Mouse (Mus musculus): Measurements from ENCODE around the gene H2-Ab1. TPM values are rescaled to one million over a fixed set of nuclear protein-coding genes. Genes with fewer than 3 reads are reported as not detected.
A peak's percentile ranks its signal among the peaks of the same experiment; 100 is the strongest.
"Not testable (repeated sequence)": the region's sequence is repeated elsewhere in the genome, so short reads cannot be mapped to it uniquely, and the experiment has no call there.

H2-Ab1 gene
- total RNA-seq, 2 experiments from 2014 or later: 50.0 to 81.5 TPM

DNA sequence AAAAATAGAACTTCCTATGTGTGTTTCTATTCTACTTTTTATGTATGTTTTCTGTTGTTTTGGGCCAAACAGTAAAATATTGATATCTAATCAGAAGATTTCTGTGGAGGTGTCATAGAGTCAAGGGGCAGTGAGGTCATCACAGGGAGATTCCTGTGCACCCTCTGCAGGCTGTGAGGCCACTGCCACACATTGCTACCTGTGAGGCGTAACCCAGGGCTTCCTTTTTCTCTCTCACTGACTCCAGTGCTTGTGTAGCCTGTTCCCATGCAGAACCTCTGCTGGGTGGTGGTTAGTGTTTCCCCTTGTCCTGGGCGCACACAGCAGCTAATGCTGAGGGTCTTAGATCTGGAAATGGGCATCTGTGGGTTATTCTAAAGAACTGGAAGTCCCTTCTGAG, 48.9 kb downstream of the H2-Ab1 start:
- ATAC-seq (replicated peaks; ENCODE audit: poor library complexity): no peak

DNA sequence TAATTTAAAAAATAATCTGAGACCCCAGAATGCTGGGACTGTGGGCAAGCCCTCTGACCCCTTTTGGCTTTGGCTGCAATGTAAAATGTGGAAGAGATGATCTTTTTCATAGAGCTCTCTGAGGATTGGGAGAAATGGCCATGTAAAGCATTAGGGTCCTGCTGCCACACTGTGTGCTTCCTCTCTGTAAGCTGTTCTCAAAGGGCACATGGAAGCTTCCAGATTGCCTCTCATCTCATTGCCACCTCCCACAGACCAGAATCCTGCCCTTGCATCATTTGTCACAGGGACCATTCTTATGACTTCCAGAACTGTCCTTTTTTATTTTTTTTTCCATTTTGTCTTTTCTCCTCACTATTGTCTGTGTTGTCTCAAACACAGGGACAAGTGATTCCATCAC, 49.7 kb downstream of the H2-Ab1 start:
- no peak for ATAC-seq (replicated peaks; ENCODE audit: poor library complexity)

DNA sequence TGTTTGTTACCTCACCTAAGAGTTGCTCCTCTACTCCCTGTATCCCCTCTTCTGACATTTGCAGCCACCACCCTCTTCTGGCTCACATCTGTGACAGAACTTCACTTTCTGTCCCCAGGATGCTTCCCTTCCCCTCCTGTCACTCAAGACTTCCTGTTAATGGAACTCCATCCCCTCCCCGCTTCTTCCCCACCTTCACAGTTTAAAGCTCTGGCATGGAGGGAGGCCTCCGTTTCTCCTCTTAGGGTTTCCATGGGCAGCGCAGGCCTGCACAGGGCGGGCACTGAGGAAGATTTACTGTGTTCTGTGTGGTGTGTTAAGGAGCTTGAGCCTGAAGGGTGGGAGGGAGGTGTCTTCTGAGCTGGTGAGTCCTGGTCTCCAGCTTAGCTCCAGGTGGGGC, 50.7 kb downstream of the H2-Ab1 start:
- ATAC-seq (replicated peaks; ENCODE audit: poor library complexity): no peak

DNA sequence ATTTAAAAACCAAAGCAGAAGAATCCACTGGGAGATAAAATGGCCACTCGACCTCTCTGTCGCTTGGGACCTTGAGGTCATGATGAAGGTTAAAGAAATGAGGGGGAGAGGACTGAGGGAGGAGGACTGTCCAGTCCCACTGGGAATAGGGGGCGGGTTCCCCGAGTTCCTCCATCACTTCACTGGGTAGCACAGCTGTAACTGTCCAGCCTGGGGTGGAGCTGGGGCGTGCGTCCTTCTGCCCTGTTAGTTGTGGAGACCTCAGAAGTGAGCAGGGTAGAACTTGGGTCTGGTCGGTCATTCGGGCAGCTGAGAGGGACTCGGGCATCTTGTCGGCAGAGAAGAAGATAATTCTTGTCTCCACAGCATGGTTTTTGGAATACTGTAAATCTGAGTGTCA, 51.7 kb downstream of the H2-Ab1 start:
- ATAC-seq (replicated peaks; ENCODE audit: poor library complexity): no peak

DNA sequence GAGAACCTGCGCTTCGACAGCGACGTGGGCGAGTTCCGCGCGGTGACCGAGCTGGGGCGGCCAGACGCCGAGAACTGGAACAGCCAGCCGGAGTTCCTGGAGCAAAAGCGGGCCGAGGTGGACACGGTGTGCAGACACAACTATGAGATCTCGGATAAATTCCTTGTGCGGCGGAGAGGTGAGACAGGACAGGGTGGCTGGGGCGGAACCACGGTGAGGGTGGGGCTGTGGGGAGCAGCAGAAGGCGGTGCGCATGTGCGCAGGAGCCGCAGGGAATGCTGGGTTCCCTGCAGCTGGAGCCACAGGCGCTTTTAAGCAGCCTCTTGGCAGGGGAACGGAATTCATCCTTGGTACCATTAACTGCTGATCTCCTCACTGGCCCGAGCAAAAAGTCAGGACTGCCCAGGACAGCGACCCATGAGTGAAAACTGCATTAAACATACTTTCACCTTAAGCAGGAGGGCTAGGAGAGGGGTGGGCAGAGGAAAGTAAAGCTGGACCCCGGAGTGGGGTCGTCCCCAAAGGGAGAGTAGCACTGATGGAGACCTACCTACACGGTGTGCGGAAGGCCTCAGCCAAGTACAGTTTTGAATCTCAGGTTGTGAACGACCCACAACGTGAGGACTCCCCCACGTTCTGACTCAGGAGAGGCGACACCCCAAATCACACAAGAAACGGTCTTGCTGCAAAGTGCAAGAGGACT, 52.3 kb downstream of the H2-Ab1 start:
- ATAC-seq (replicated peaks; ENCODE audit: poor library complexity): peak; percentile 66

DNA sequence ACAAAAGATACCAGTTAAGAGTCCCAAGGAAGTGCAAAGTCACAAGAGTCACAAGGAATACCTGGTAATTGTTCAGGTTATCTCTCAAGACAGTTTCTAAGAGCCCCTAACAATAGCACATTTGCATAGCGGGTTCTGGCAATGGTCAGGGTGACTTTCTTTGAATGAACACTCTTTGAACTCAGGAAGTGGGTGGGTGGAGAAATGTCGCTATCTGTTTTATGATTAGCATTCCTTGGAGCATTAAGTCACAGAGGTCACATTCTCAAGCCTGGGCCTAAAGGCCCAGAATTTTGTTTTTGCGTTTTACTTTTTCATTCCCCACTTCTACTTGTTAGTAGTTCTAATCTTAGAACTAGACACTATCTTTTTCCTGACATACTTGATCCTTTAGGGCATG, 53.0 kb downstream of the H2-Ab1 start:
- not testable (repeated sequence) for ATAC-seq (replicated peaks; ENCODE audit: poor library complexity)

DNA sequence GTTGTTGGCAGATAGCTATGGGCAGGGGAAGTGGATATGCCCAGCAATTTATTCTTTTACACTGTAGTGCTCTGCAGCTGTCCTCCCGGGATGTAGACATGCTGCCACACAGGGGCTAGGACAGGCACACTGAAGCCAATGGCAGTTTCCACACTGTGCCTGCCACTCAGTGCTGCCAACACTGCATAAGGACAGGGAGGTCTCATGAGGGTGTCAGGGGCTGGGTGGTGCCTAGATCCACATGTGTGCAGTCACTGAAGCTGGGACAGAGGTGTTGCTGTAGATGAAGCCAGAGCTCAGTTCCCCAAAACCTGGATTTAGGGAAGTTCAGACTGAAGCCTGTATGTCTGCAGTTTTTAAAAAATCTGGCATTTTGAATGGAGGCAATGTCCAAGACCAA, 54.7 kb downstream of the H2-Ab1 start:
- ATAC-seq (replicated peaks; ENCODE audit: poor library complexity): peak; percentile 30; the same call in 1 of the 2 replicates

DNA sequence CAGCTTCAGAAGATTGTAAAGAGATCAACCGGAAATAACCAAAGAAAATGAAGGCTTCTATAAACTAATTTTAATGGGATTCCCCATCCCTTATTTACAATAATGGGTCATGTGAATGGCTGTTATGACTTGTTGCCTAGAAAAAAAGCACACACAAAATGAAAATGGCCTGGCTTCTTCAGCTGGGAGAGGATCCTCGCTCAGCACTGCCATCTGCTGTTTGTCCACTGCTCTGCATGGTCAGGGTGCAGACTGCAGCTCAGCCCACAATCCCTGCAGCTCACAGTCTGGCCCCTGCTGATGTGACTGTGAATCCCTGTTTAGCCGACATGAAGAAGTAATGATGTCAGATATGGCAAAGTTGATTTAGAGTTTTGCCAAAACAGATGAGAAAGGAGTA, 55.9 kb downstream of the H2-Ab1 start:
- ATAC-seq (replicated peaks; ENCODE audit: poor library complexity): peak; percentile 92

DNA sequence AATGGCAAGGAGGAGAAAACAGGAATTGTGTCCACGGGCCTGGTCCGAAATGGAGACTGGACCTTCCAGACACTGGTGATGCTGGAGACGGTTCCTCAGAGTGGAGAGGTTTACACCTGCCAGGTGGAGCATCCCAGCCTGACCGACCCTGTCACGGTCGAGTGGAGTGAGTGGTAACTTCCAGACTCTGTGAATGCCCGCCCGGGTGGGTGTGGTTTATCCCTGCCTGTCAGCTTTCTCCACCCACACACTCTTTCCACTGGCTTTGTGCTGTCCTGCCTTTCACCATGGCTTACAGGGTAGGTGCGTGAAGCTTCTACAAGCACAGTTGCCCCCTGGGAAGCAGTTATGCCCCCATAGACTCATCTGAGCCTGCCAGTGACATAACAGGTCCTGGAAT, 56.8 kb downstream of the H2-Ab1 start:
- no peak for ATAC-seq (replicated peaks; ENCODE audit: poor library complexity)

DNA sequence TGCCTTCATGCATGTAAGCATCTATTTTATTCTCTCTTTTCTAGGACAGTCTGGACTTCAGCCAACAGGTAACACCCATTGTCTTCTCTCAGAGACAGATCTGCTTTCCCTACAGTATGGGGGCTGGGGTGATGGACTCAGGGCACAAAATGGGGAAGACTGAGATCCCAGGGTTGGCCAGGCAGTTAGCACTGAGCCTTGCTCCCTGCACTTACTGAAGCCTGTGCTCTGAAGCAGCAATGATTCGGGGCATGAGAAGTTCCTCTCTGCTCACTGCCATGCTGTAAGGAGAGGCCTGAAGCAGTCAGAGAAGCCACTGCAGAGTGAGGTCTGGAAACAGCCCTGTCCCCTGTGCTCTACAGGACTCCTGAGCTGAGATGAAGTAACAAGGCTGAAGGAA, 58.0 kb downstream of the H2-Ab1 start:
- ATAC-seq (replicated peaks; ENCODE audit: poor library complexity): no peak

DNA sequence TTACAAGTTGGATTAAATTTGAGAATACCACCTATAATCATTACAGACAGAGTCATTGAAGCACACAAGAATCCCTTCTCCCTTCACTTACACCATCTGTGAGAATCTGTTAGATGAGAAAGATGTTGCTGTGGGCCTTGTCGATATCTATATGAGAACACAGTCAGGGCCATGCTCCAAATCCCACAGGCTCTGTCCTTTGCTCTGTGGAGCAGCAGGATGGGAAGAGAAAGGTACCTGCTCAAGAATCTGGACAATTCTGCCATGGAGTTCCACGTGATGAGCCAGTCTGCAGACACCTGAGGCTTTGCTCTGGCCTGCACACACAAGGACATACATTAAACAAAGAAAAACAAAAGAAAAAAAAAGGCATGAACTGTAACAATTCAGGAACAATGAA, 59.2 kb downstream of the H2-Ab1 start:
- no peak for ATAC-seq (replicated peaks; ENCODE audit: poor library complexity)

DNA sequence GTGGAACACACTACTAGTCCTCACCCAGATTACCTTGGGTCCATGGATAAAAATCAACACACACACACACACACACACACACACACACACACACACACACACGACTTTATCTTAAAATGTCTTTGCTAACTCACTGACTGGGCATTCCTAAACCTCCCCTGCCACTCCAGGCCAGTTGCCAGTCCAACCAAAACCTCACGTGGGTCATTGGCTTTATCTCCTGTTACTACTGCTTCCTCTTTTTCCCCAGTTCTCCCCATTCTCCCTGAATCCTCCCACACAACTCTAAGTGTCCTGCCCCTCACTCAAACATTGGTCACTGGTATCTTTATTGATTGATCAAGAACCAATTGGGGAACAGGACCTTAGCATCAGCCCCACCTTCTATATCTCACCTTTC, 59.8 kb downstream of the H2-Ab1 start:
- ATAC-seq (replicated peaks; ENCODE audit: poor library complexity): peak; percentile 46; the same call in 1 of the 2 replicates

Other genes with a start within 250 kb of the H2-Ab1 start
- 8.1 and 9.6 TPM in 2 replicates for gene Ring1, start 233.0 kb upstream of the H2-Ab1 start, total RNA-seq (2015)
- 9.8 and 12.7 TPM in 2 replicates for gene Ring1, start 233.0 kb upstream of the H2-Ab1 start, total RNA-seq (2017)
- 61.7 and 65.6 TPM in 2 replicates for gene H2-Ke6, start 229.6 kb upstream of the H2-Ab1 start, total RNA-seq (2015)
- gene H2-Ke6, start 229.6 kb upstream of the H2-Ab1 start, total RNA-seq (2017): 36.6 and 46.5 TPM in 2 replicates
- 6.2 and 9.5 TPM in 2 replicates for gene Slc39a7, start 226.0 kb upstream of the H2-Ab1 start, total RNA-seq (2015)
- gene Slc39a7, start 226.0 kb upstream of the H2-Ab1 start, total RNA-seq (2017): 101 and 107 TPM in 2 replicates
- 22.1 and 22.2 TPM in 2 replicates for gene Rxrb, start 225.9 kb upstream of the H2-Ab1 start, total RNA-seq (2015)
- gene Rxrb, start 225.9 kb upstream of the H2-Ab1 start, total RNA-seq (2017): 34.2 and 42.6 TPM in 2 replicates
- gene Col11a2, start 218.3 kb upstream of the H2-Ab1 start, total RNA-seq (2015): 0.83 and 0.94 TPM in 2 replicates
- gene Col11a2, start 218.3 kb upstream of the H2-Ab1 start, total RNA-seq (2017): 1.9 and 3.1 TPM in 2 replicates
- 7.7 and 9.6 TPM in 2 replicates for gene H2-Oa, start 165.3 kb upstream of the H2-Ab1 start, total RNA-seq (2015)
- gene H2-Oa, start 165.3 kb upstream of the H2-Ab1 start, total RNA-seq (2017): 2.7 TPM in 2 replicates
- 72.0 and 74.5 TPM in 2 replicates for gene H2-DMa, start 138.1 kb upstream of the H2-Ab1 start, total RNA-seq (2015)
- gene H2-DMa, start 138.1 kb upstream of the H2-Ab1 start, total RNA-seq (2017): 56.5 and 61.1 TPM in 2 replicates
- 269 and 306 TPM in 2 replicates for gene Brd2, start 135.1 kb upstream of the H2-Ab1 start, total RNA-seq (2015)
- 260 and 284 TPM in 2 replicates for gene Brd2, start 135.1 kb upstream of the H2-Ab1 start, total RNA-seq (2017)
- gene H2-DMb2, start 114.4 kb upstream of the H2-Ab1 start, total RNA-seq (2015): 3.9 and 5.8 TPM in 2 replicates
- gene H2-DMb2, start 114.4 kb upstream of the H2-Ab1 start, total RNA-seq (2017): 6.7 and 8.5 TPM in 2 replicates
- gene H2-DMb1, start 104.6 kb upstream of the H2-Ab1 start, total RNA-seq (2015): 36.2 and 39.4 TPM in 2 replicates
- gene H2-DMb1, start 104.6 kb upstream of the H2-Ab1 start, total RNA-seq (2017): 47.0 and 60.3 TPM in 2 replicates
- gene Tap1, start 70.1 kb upstream of the H2-Ab1 start, total RNA-seq (2015): 27.6 and 30.5 TPM in 2 replicates
- gene Tap1, start 70.1 kb upstream of the H2-Ab1 start, total RNA-seq (2017): 62.5 and 82.8 TPM in 2 replicates
- gene Psmb9, start 69.9 kb upstream of the H2-Ab1 start, total RNA-seq (2015): 112 and 120 TPM in 2 replicates
- 122 and 126 TPM in 2 replicates for gene Psmb9, start 69.9 kb upstream of the H2-Ab1 start, total RNA-seq (2017)
- gene Psmb8, start 60.0 kb upstream of the H2-Ab1 start, total RNA-seq (2015): 289 and 290 TPM in 2 replicates
- gene Psmb8, start 60.0 kb upstream of the H2-Ab1 start, total RNA-seq (2017): 461 and 471 TPM in 2 replicates
- 8.5 and 17.1 TPM in 2 replicates for gene Tap2, start 54.2 kb upstream of the H2-Ab1 start, total RNA-seq (2015)
- gene Tap2, start 54.2 kb upstream of the H2-Ab1 start, total RNA-seq (2017): 54.6 and 67.9 TPM in 2 replicates
- 6.6 and 13.1 TPM in 2 replicates for gene H2-Ob, start 18.8 kb upstream of the H2-Ab1 start, total RNA-seq (2015)
- 3.7 and 8.6 TPM in 2 replicates for gene H2-Ob, start 18.8 kb upstream of the H2-Ab1 start, total RNA-seq (2017)
- 30.1 and 37.9 TPM in 2 replicates for gene H2-Aa, start 30.1 kb downstream of the H2-Ab1 start, total RNA-seq (2015)
- 10.3 and 24.6 TPM in 2 replicates for gene H2-Aa, start 30.1 kb downstream of the H2-Ab1 start, total RNA-seq (2017)
- gene H2-Eb1, start 48.2 kb downstream of the H2-Ab1 start, total RNA-seq (2015): 5.0 and 5.6 TPM in 2 replicates
- 11.2 and 17.2 TPM in 2 replicates for gene H2-Eb1, start 48.2 kb downstream of the H2-Ab1 start, total RNA-seq (2017)
- 0.02 TPM in 1 of 2 replicates, not detected in the other for gene H2-Eb2, start 68.0 kb downstream of the H2-Ab1 start, total RNA-seq (2015)
- gene H2-Eb2, start 68.0 kb downstream of the H2-Ab1 start, total RNA-seq (2017): not detected in 2 replicates
- not detected in 2 replicates for gene Btnl2, start 97.1 kb downstream of the H2-Ab1 start, total RNA-seq (2015)
- not detected in 2 replicates for gene Btnl2, start 97.1 kb downstream of the H2-Ab1 start, total RNA-seq (2017)
- not detected in 2 replicates for gene Btnl1, start 119.4 kb downstream of the H2-Ab1 start, total RNA-seq (2015)
- gene Btnl1, start 119.4 kb downstream of the H2-Ab1 start, total RNA-seq (2017): not detected in 2 replicates
- 1.7 and 4.5 TPM in 2 replicates for gene BC051142, start 141.1 kb downstream of the H2-Ab1 start, total RNA-seq (2015)
- 1.0 and 2.4 TPM in 2 replicates for gene BC051142, start 141.1 kb downstream of the H2-Ab1 start, total RNA-seq (2017)
- not detected in 2 replicates for gene Btnl4, start 219.6 kb downstream of the H2-Ab1 start, total RNA-seq (2015)
- not detected in 2 replicates for gene Btnl4, start 219.6 kb downstream of the H2-Ab1 start, total RNA-seq (2017)